Mouse (Mus musculus) embryo, embryonic 9.5 days (tissue): ENCODE measurements around the gene Cilp.
"Not testable (repeated sequence)": the region's sequence is repeated elsewhere in the genome, so short reads cannot be mapped to it uniquely, and the experiment has no call there.

Experiments
- DNase-seq: peaks from one replicate; pipeline ENCODE4 v3.0.0-alpha.2; 2017; ENCODE audit errors: extremely low spot score

Gene Cilp

GRCm38 (mm10) chr9:65264959-65265358 lies at the start of gene Cilp:
Gene Cilp (plus strand): TSS chr9:65265180.
- DNase-seq, result no peak

DNA sequence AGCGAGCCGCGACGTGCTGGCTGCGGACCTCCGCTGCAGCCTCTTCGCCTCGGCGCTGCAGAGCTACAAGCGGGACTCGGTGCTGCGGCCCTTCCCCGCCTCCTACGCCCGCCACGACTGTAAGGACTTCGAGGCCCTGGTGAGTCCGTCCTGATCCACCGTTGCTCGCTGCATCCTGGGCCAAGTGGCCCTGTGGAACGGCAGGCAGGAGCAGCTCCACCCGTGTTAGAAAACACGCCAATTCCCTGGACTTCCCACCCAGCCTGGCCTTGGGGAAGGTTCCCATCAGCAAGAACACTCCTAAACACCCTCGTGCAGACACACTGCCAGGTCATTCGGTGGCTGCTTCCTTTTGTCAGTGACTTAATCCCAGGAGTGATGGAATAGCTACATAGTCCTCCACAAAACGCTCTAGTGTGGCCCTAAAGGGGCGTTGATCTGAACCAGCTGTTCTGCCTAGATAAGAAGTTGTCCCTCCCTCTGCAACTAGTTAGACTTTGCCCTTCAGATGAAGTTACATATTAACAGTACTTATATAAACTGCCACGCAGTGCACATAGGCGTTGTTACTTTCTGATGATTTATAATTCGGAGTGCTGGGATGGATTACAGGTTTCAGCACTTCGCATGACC lies 49.4 kb upstream of the Cilp start:
- no peak for DNase-seq

DNA sequence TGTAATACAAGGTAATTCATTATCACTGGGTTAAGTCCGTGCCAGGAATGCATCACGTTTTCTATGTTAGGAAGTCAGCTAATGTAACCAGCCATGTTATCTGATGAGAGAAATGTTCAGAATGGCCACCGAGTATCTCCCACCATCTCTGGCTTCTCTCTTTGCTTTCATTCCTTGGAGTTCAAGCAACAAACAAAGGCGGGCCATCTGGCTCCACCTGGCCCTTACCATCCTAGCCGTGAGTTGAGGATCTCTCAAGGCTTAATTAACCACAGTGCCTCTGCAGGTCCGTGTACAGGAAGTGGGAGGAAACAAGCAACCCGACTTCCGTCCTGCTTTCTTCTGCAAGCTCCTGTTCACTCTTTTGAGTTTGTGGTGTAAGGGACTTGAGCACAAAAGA lies 48.0 kb upstream of the Cilp start:
- DNase-seq, result no peak

DNA sequence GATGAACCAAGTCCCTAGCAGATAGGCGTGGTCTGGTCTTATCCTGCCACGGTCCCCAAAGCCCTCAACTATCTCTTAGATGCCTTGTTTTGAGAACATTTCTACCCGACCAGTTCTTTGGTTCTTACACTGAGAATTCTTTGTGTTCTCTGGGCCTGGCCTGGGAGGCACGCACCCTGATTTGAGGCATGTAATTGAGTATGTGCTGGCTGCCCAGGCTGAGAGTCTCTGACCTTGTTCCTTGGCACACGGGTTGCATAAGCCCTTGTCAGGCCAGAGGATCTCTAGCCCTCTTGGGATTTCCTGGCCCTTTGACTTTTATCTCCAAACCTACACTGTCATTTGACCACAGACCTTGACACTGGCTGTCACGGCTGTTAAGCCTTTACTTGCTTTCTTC lies 47.3 kb upstream of the Cilp start:
- no peak for DNase-seq

GRCm38 (mm10) chr9:65218916-65219315 lies 46.1 kb upstream of the Cilp start:
- DNase-seq, result no peak

- not testable (repeated sequence) for DNase-seq
These were observed 44.6 kb upstream of the Cilp start for GRCm38 (mm10) chr9:65220398-65220797.

DNA sequence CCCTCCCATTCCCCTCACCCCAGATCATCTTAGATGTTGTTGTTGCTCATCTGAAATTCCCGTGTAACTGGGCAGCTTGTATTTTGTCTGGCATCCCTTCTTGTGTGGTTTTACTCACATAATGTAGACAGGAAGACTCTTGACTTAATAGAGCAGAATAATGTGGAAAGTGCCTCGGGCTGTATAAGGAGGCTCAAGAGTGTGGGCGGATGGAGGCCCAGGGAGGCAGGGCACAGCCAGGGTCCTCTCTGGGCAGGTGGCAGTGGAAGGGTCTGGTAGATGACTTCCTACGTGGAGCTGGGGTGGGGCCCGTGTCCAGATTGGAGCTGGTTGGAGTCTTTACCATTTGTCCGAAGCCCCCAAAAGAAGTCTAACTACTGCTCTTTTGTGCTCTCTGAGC lies 41.1 kb upstream of the Cilp start:
- no peak for DNase-seq

GRCm38 (mm10) chr9:65225795-65226194 lies 39.2 kb upstream of the Cilp start:
- peak; percentile 45 for DNase-seq

DNA sequence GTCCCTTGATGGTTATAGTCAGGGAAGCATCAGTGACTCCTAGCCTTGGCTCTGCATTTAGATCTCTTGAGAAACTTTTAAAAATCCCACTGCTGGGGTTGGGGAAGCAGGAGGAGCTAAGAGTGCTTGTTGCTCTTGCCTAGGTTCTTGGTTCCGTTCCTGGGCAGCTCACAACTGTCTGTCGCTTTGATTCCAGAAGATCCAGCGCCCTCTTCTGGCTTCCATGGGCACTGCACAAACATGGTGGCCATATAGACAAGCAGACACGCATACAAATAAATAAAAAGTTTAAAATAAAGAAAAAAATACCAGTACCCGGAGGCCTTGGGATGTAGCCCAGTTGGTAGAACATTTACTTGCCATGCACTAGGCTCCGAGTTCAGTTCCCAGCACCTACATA lies 34.7 kb upstream of the Cilp start:
- no peak for DNase-seq

DNA sequence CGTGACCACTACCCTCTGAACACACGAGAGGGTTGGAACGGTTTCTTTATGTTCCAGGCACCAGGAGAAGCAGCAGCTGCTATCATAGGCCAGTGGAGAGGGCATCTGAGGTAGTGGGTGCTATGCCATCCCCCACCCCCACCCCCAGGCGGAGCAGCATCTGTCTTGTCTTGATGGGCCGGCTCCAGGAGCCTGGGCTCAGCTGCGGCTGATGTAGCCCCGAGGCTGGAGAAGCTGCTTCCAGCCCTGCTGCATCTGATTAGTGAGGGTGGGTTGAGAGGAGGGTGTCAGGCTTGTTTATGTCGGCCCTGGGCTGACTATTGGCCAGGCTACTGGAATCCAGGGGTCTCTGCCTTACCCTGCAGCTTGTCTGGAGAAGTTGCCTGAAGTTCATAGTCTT lies 33.7 kb upstream of the Cilp start:
- no peak for DNase-seq

- DNase-seq, result no peak
These were observed 31.6 kb upstream of the Cilp start for GRCm38 (mm10) chr9:65233243-65233985.

DNA sequence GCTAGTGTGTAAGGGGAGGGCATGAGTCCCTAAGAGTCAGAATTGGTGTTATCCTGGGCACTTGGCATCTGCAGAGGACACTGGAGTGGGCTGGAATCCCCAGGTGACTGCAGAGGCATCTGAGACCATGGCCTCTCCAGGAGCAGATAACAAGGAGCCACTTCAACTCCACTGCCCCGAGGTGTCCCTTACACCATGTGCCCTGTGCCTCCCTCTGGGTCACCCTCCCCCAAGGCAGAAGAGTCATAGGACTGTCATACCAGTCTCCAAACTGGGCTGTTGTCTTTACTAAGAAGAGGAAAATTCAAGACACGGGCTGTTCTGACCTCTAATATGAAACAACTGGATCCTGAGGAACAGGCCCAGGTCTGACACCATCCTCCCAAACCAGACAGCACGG lies 30.2 kb upstream of the Cilp start:
- DNase-seq, result no peak

DNA sequence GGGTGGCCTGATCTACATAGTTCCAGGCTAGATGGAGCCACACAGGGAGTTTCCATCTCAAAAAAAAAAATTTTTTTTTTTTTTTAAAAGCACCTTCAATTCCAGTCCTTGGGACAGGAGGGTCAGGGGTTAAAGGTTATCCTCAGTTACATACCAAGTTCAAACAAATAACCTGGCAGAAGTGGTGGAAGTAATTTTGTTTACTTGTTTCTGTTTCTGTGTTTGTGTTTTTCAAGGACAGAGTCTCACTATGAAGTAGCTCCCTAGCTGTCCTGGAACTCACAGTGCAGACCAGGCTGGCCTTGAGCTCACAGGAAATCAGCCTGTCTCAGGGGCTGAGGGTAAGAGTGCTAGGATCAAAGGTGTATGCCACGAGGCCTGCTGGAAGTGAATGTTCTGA lies 29.4 kb upstream of the Cilp start:
- DNase-seq, result no peak

GRCm38 (mm10) chr9:65237616-65238015 lies 27.4 kb upstream of the Cilp start:
- DNase-seq, result no peak

GRCm38 (mm10) chr9:65238191-65238760 lies 26.7 kb upstream of the Cilp start:
- DNase-seq, result no peak

DNA sequence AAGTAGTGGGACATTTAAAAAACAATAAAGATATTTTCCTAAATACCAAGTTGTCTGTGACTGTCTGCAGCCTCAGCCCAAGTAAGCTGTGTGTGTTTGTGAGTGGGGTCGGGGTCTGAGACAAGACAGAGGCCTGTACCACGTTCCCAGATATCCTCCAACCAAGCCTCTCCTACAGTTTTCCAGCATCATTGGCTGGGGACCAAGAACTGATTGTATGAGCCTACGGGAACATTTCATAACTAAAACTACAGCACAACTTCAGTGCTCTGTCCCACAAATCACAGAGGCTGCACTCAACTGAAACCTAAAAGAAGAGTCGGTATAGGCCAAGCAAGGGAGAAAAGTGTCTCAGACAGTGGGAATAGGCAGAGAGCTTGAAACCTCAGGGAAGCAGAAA lies 25.8 kb upstream of the Cilp start:
- DNase-seq, result no peak

GRCm38 (mm10) chr9:65239731-65240130 lies 25.2 kb upstream of the Cilp start:
- DNase-seq, result no peak

DNA sequence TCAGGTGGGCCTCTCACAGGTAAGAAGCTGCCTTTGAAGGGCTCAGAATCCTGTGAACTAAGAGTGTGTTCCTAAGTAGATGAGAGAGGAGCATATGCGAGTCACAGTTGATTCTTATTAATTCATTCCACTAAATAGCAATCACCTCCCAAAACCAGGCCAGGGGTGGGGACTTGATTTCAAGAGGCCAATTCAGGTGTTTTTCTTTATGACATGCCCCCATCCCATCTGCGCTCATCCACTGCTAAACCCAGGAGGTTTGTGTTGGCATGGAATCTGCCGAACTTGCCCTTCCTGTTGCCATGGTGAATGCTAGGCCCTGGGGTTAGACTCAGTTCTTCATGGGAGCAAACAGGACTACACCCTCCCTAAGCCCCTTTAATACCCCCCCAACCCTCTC lies 24.4 kb upstream of the Cilp start:
- no peak for DNase-seq

DNA sequence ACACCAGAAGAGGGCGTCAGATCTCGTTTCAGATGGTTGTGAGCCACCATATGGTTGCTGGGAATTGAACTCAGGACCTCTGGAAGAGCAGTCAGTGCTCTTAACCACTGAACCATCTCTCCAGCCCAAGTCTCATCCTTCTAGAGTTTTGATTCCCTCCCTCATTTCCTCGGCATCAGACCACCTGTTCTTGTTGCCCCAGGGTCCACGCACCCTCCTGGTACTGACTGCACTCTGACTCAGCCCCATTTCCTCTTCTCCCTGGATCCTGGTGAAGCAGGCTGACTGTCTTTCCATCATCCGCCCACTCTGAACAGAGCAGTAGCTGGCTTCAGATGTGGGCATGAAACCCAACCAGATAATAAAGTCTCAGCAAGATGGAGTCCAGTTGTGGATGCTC lies 23.0 kb upstream of the Cilp start:
- DNase-seq, result no peak

GRCm38 (mm10) chr9:65243249-65243648 lies 21.7 kb upstream of the Cilp start:
- DNase-seq, result no peak

DNA sequence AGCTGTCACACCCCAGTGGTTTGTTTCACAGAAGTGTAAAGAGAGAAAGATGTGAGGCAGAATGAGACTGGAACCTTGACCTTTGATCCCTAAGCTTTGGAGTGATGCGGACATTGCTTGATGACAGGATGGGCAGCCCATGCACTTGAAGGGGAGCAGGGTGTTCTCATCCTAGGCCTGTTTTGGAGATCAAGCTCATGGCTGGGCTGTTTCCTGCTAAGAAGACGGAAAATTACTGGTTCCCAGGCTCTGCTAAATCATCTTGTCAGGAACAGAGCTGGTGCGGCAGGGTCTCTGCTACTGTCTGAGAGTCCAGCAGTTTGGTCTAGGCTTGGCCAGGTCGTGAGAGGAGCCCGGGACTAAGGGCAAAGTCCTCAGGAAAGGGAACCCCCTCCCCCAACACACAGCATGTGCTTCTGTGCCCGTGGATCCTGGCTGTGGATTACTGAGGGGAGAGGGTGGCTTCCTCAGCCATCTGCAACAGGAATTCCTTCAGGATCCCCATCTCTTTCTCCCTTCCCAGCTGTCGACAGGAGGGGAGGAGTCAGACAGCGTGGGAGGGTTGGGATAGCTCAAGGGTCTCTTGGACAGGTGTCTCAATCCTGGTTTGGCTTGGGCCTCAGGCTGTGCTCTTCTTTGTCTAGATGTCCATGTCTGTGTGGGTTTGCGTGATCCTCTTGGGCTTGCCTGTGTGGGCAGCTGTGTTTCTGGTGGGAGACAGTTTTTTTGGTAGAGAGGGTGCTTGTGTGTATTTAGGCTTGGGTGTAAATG lies 20.8 kb upstream of the Cilp start:
- no peak for DNase-seq

DNA sequence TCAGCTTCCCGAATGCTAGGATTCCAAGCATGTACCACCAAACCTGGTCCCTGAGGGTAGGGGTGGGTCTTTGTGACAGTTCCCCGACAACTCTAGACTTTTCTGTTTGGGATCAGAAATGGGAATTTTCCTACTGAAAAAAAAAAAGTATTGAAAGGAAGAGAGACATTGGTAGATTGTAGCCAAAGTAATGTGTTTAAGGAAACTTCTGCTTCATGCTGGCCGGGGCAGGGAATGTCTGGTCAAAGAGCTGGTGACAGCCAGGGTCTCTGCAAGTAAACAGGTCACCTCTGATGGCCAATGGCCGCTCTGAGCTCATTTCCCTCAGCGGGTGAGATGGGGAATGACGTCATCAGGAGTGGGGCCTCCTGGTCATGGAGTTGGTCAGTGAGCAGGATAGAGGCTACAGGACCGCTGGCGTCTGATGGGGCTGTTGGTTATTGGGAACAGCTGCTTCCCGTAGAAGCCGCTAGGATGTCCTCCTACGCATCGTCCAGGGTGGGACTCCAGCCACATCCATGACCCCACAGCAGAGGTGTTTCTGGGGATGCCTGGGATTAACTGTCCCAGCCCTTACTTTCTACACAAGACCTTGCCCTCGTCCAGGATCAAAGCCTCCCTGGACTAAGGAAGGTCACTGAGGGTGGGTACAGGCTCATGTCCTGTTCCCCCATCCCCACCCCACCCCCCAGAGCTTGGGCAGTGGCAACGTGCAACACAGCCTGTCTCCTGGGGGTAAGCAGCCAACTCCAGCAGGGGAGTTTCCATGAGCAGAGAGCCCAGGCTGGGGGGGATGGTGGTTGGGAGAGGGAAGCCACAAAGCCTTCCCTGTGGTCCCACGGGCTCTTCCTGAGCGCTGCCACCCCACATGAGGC lies 17.2 kb upstream of the Cilp start:
- no peak for DNase-seq
